Comparison of ENCODE assay signal across 12 mouse cellular contexts in the genomic region with DNA sequence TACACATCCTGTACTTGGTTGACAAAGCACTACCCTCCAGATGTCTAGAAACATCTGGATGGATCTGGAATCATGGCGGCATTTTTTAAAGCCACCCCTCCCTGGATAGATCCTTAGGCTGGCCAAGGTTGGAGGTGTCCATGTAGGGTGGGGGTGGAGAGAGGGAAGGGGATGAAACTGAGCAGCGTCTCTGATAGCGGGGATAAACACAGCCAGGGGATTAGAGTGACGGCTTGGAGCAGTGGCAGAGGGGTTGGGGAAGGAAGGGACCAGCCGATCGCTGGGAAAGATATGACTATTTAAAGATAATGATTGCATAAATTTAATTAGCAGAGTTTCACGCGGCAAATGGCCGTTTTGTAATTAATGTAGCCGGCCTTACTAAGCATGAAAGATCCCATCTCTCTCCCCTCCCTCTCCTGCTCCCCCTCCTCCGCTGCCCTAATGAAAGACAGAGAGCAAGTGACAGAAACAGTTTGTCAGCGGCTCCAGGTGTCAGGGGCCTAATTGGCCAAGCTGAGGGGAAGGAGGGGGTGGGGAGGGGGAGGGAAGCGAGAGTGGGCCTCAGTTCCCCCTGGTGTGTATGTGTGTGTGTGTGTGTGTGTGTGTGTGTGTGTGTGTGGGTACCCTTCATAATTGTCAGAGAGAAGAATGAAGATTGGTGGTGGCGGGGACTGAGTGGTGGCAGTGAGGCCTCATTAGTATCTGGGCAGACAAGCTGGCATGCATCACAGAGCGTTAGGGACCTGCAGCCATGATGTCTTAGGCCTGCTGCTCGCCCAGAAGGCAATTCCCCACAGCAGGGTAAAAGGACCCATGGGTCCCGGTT.
A peak's percentile ranks its signal among the peaks of the same experiment; 100 is the strongest.
DNase-seq lines count a peak whose midpoint lies in the region; ATAC-seq and TF ChIP-seq lines count a peak whose summit lies in the region.
"Had no signal": no experiment of that assay in that cellular context is flagged by ENCODE, and none has a peak within 500 bp of the region (broad histone marks: within the 10 kb centered on the region; RNA-seq: fewer than 3 reads in every experiment).

No protein-coding gene starts in this region.

- DNase-seq in heart, postnatal 36 days = no peak
- DNase-seq in lung, adult 2 months = no peak
- DNase-seq in heart, postnatal 14 days = no peak
- DNase-seq: cerebellum, postnatal 14 days; gastrocnemius, postnatal 25 days; right cerebral cortex, adult 18-20 months had no signal

- peaks cover 2% of the 10 kb centered on the region; the same call in 1 of the 2 replicates for H3K4me1 ChIP-seq in heart, embryonic 11.5 days (ENCODE audit: control insufficient read depth, insufficient read depth, low read length)
- peaks cover 76% of the 10 kb centered on the region for H3K4me1 ChIP-seq in forebrain, embryonic 12.5 days
- H3K4me1 ChIP-seq in hindbrain, embryonic 16.5 days (ENCODE audit: control insufficient read depth, insufficient read depth, low read depth, low read length) = peaks cover 19% of the 10 kb centered on the region
- peaks cover 10% of the 10 kb centered on the region; the same call in 1 of the 2 replicates for H3K4me1 ChIP-seq in neural tube, embryonic 14.5 days (ENCODE audit: control insufficient read depth, insufficient read depth, low read length)
- H3K4me1 ChIP-seq in lung, adult 2 months (ENCODE audit: control insufficient read depth, insufficient read depth, low read length) = no peaks in the 10 kb centered on the region

- no peaks in the 10 kb centered on the region for H3K9me3 ChIP-seq in heart, embryonic 11.5 days (replicated peaks; ENCODE audit: control insufficient read depth, low read length)
- H3K9me3 ChIP-seq in forebrain, embryonic 12.5 days = no peaks in the 10 kb centered on the region
- no peaks in the 10 kb centered on the region for H3K9me3 ChIP-seq in hindbrain, embryonic 16.5 days (ENCODE audit: control insufficient read depth, low read length)
- no peaks in the 10 kb centered on the region for H3K9me3 ChIP-seq in neural tube, embryonic 14.5 days (ENCODE audit: control insufficient read depth, low read length)
- H3K9me3 ChIP-seq: limb, embryonic 15.5 days had no signal

- H3K9ac ChIP-seq in heart, embryonic 11.5 days (ENCODE audit: low read depth, low read length) = no peak overlapping the region
- H3K9ac ChIP-seq in forebrain, embryonic 12.5 days = no peak overlapping the region; the same call in 1 of the 2 replicates
- no peak overlapping the region for H3K9ac ChIP-seq in hindbrain, embryonic 16.5 days (ENCODE audit: low read depth, low read length)
- H3K9ac ChIP-seq in neural tube, embryonic 14.5 days (replicated peaks; ENCODE audit: low read depth, low read length) = no peak overlapping the region
- H3K9ac ChIP-seq: limb, embryonic 15.5 days had no signal

- intact Hi-C loops in heart, postnatal 36 days (cut with DNase I) = no loop called here
- intact Hi-C loops in heart, postnatal 14 days (cut with DNase I) = no loop called here

- peak overlapping the region; percentile 17; the same call in 1 of the 2 replicates for H3K4me2 ChIP-seq in heart, embryonic 11.5 days
- peak overlapping the region; percentile 13 for H3K4me2 ChIP-seq in forebrain, embryonic 12.5 days
- no peak overlapping the region; the same call in 1 of the 2 replicates for H3K4me2 ChIP-seq in hindbrain, embryonic 16.5 days (ENCODE audit: low read length)
- H3K4me2 ChIP-seq in neural tube, embryonic 14.5 days (ENCODE audit: low read depth, low read length) = no peak overlapping the region
- H3K4me2 ChIP-seq: limb, embryonic 15.5 days had no signal

- H3K36me3 ChIP-seq in heart, embryonic 11.5 days (ENCODE audit: control insufficient read depth, insufficient read depth, low read length) = no peaks in the 10 kb centered on the region
- H3K36me3 ChIP-seq in forebrain, embryonic 12.5 days (replicated peaks) = no peaks in the 10 kb centered on the region
- H3K36me3 ChIP-seq in hindbrain, embryonic 16.5 days (ENCODE audit: control insufficient read depth, insufficient read depth, low read length) = no peaks in the 10 kb centered on the region
- no peaks in the 10 kb centered on the region for H3K36me3 ChIP-seq in neural tube, embryonic 14.5 days (ENCODE audit: control insufficient read depth, insufficient read depth, low read length)
- H3K36me3 ChIP-seq: limb, embryonic 15.5 days had no signal

- no peak overlapping the region for H3K27ac ChIP-seq in heart, embryonic 11.5 days (ENCODE audit: low read depth, low read length)
- peak overlapping the region; percentile 81 for H3K27ac ChIP-seq in forebrain, embryonic 12.5 days
- H3K27ac ChIP-seq in hindbrain, embryonic 16.5 days (ENCODE audit: low read depth, low read length) = 0 out of 2 replicates have a peak overlapping the region, but pooled peaks have one; percentile 10
- H3K27ac ChIP-seq in neural tube, embryonic 14.5 days (ENCODE audit: low read depth, low read length) = no peak overlapping the region
- H3K27ac ChIP-seq: limb, embryonic 15.5 days had no signal

- TF ChIP-seq CTCF in lung, adult 2 months (IDR thresholded peaks at IDR 0.05; ENCODE audit: insufficient read depth, low read length) = no peak

- peaks cover 84% of the 10 kb centered on the region for H3K27me3 ChIP-seq in heart, embryonic 11.5 days (ENCODE audit: control insufficient read depth, insufficient read depth, low read length)
- peaks cover 80% of the 10 kb centered on the region for H3K27me3 ChIP-seq in forebrain, embryonic 12.5 days
- H3K27me3 ChIP-seq in hindbrain, embryonic 16.5 days (replicated peaks; ENCODE audit: control insufficient read depth, insufficient read depth, low read length) = peaks cover 4% of the 10 kb centered on the region; the same call in 1 of the 2 replicates
- H3K27me3 ChIP-seq in neural tube, embryonic 14.5 days (ENCODE audit: control insufficient read depth, insufficient read depth, low read length) = no peaks in the 10 kb centered on the region

- ATAC-seq in heart, embryonic 11.5 days (replicated peaks; ENCODE audit: insufficient number of reproducible peaks, low FRiP score, low TSS enrichment) = no peak
- peak; percentile 66 for ATAC-seq in forebrain, embryonic 12.5 days (ENCODE audit: low FRiP score)
- peak; percentile 63 for ATAC-seq in hindbrain, embryonic 16.5 days
- peak; percentile 51 for ATAC-seq in neural tube, embryonic 14.5 days (ENCODE audit: low read depth)
- ATAC-seq in erythroid progenitor cell, adult 5-6 weeks (replicated peaks; ENCODE audit: low FRiP score, poor library complexity, severe bottlenecking) = no peak

- WGBS in heart, embryonic 11.5 days (ENCODE audit: insufficient replicate concordance) = 11% methylated on average over 17 of the region's 17 CpGs
- WGBS in forebrain, embryonic 12.5 days = 8% methylated on average over 17 of the region's 17 CpGs
- 11% methylated on average over 17 of the region's 17 CpGs for WGBS in hindbrain, embryonic 16.5 days
- WGBS in neural tube, embryonic 14.5 days = 8% methylated on average over 17 of the region's 17 CpGs
- 22% methylated on average over 16 of the region's 17 CpGs for WGBS in lung, adult 2 months

- H3K4me3 ChIP-seq in heart, embryonic 11.5 days (ENCODE audit: low read depth, low read length) = no peak overlapping the region
- H3K4me3 ChIP-seq in forebrain, embryonic 12.5 days (replicated peaks) = no peak overlapping the region
- no peak overlapping the region for H3K4me3 ChIP-seq in hindbrain, embryonic 16.5 days (ENCODE audit: low read length)
- no peak overlapping the region for H3K4me3 ChIP-seq in neural tube, embryonic 14.5 days (ENCODE audit: low read depth, low read length)
- H3K4me3 ChIP-seq in lung, adult 2 months (replicated peaks; ENCODE audit: extremely low read depth, low read depth, low read length) = no peak overlapping the region
- H3K4me3 ChIP-seq: limb, embryonic 15.5 days had no signal

- no peak for TF ChIP-seq POLR2A in lung, adult 2 months (IDR thresholded peaks at IDR 0.05; ENCODE audit: borderline replicate concordance, extremely low read depth, low read depth, low read length)

Comparison
In these comparisons a context has a peak if more than half of its experiments do, and no peak if none do; other contexts are left out.
1. ATAC-seq: peak in forebrain, embryonic 12.5 days (single experiment), hindbrain, embryonic 16.5 days (single experiment) and neural tube, embryonic 14.5 days (single experiment); none in heart, embryonic 11.5 days (single experiment) and erythroid progenitor cell, adult 5-6 weeks (single experiment).
2. H3K27ac ChIP-seq: peak in forebrain, embryonic 12.5 days (single experiment) and hindbrain, embryonic 16.5 days (single experiment); none in heart, embryonic 11.5 days (single experiment) and neural tube, embryonic 14.5 days (single experiment).
3. H3K4me2 ChIP-seq: peak in heart, embryonic 11.5 days (single experiment) and forebrain, embryonic 12.5 days (single experiment); none in hindbrain, embryonic 16.5 days (single experiment) and neural tube, embryonic 14.5 days (single experiment).